Mouse (Mus musculus) liver, postnatal 0 days (tissue): ENCODE results near the gene Slc23a2. TPM values are rescaled to one million over a fixed set of nuclear protein-coding genes. Genes with fewer than 3 reads are reported as not detected.

Experiments used
- ATAC-seq: fragments of 200-750 bp; cut with Nextera tagmentation; 2 replicates; pipeline ENCODE4 v1.8.0; 2017; ENCODE audit warnings: mild to moderate bottlenecking, moderate library complexity
- DNase-seq: peaks from one replicate; pipeline ENCODE4 v3.0.0-alpha.2; 2016
- H3K27ac ChIP-seq: fragments of 300-500 bp; sonication (generic); 2 replicates; pipeline ENCODE4 v1.5.1; 2014; ENCODE audit warnings: antibody characterized with exemption, moderate library complexity, mild to moderate bottlenecking, low read depth
- H3K27me3 ChIP-seq: fragments of 300-500 bp; sonication (generic); 2 replicates; pipeline ENCODE4 v1.6.1; 2014; ENCODE audit warnings: low read length, control low read depth, mixed read lengths; ENCODE audit not compliant: insufficient read depth
- H3K36me3 ChIP-seq: fragments of 300-500 bp; sonication (generic); replicated peaks from 2 replicates; pipeline ENCODE4 v1.6.1; 2014; ENCODE audit warnings: mild to moderate bottlenecking, control low read depth, low read length, moderate library complexity, mixed read lengths; ENCODE audit not compliant: insufficient read depth
- H3K4me1 ChIP-seq: fragments of 300-500 bp; sonication (generic); 2 replicates; pipeline ENCODE4 v1.6.1; 2014; ENCODE audit warnings: antibody characterized with exemption, mild to moderate bottlenecking, control low read depth; ENCODE audit not compliant: insufficient read depth
- H3K4me2 ChIP-seq: fragments of 300-500 bp; sonication (generic); 2 replicates; pipeline ENCODE4 v1.6.1; 2014; ENCODE audit warnings: low read depth, mild to moderate bottlenecking, low read length, moderate library complexity, mixed read lengths
- H3K4me3 ChIP-seq: fragments of 300-500 bp; sonication (generic); 2 replicates; pipeline ENCODE4 v1.5.1; 2014; ENCODE audit warnings: low read depth, low read length
- H3K9ac ChIP-seq: fragments of 300-500 bp; sonication (generic); replicated peaks from 2 replicates; pipeline ENCODE4 v1.6.1; 2014; ENCODE audit warnings: mild to moderate bottlenecking, moderate library complexity
- H3K9me3 ChIP-seq: fragments of 300-500 bp; sonication (generic); 2 replicates; pipeline ENCODE4 v1.6.1; 2016; ENCODE audit warnings: mild to moderate bottlenecking, control low read depth, low read length, mixed read lengths
- CTCF ChIP-seq: sonication (generic); IDR thresholded peaks from 2 replicates; pipeline ENCODE4 v1.5.1; 2016; ENCODE audit warnings: antibody characterized with exemption, low read depth
- EP300 ChIP-seq: IDR thresholded peaks from 2 replicates; pipeline ENCODE4 v1.6.1; 2016; ENCODE audit warnings: antibody characterized with exemption, low read depth, mild to moderate bottlenecking
- WGBS: fragments of 180-500 bp; shearing (Covaris S2); extraction: QIAGEN DNeasy Blood & Tissue Kit; methylation state at CpG from one replicate; pipeline ENCODE4 v1.1.7; 2014; ENCODE audit not compliant: insufficient replicate concordance; 5-methylcytosine and 5-hydroxymethylcytosine counted together
- polyA plus RNA-seq: library from polyadenylated mRNA; unstranded; fragments of >200 nt; fragmentation: Nextera tagmentation; extraction: Ambion mirVana; gene quantifications from 2 replicates; pipeline ENCODE4 v1.2.1, GENCODE M21; 2015

The Slc23a2 gene
- polyA plus RNA-seq, 1 experiment from 2014 or later: 9.1 TPM

- no peak for DNase-seq
- TF ChIP-seq CTCF: no peak
- no peak for TF ChIP-seq EP300
- H3K9ac ChIP-seq: no peak overlapping the region
- 27% methylated on average over 6 of the region's 6 CpGs for WGBS
- 0 out of 2 replicates have a peak, but pooled peaks cover 2% of the 10 kb centered on the region for H3K27me3 ChIP-seq
- ATAC-seq: no peak
- no peak overlapping the region for H3K4me3 ChIP-seq
- H3K4me2 ChIP-seq: no peak overlapping the region
- H3K27ac ChIP-seq: no peak overlapping the region
- H3K36me3 ChIP-seq: no peaks in the 10 kb centered on the region
- no peaks in the 10 kb centered on the region for H3K9me3 ChIP-seq
- no peaks in the 10 kb centered on the region for H3K4me1 ChIP-seq
Observed at GRCm38 (mm10) chr2:132151592-132151991, 6.7 kb upstream of the Slc23a2 start.

GRCm38 (mm10) chr2:132150926-132151325, 6.0 kb upstream of the Slc23a2 start:
- Histone ChIP-seq H3K4me3 (no peak overlapping the region), H3K4me2 (no peak overlapping the region), H3K9me3 (no peaks in the 10 kb centered on the region), H3K27ac (no peak overlapping the region), H3K27me3 (peaks cover 8% of the 10 kb centered on the region), H3K4me1 (no peaks in the 10 kb centered on the region), H3K9ac (no peak overlapping the region), H3K36me3 (no peaks in the 10 kb centered on the region)
- TF ChIP-seq CTCF: no peak
- no peak for TF ChIP-seq EP300
- no peak for ATAC-seq
- DNase-seq: no peak
- 33% methylated on average over 1 of the region's 1 CpGs for WGBS

DNA sequence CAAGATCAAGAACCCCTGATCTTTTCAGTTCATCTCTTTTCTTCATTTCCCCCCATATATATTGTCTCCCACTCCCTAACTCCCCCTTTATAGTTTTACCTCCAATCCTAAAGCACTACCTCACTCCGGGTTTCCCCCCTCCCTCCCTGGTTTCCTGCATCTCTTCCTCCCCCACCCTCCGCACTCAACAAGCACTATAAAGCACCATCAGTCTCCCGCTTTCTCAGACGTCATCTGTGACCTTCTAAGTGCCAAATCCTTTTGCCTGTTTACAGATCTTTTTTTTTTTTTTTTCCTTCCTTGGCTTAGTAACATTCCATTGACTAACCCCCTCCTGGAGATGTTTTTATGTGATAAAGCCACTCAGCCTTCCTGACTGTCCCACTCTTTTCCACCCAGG, 1.6 kb upstream of the Slc23a2 start:
- Histone ChIP-seq H3K9me3 (no peaks in the 10 kb centered on the region), H3K27me3 (peaks cover 22% of the 10 kb centered on the region), H3K4me1 (peaks cover 9% of the 10 kb centered on the region; the same call in 1 of the 2 replicates), H3K4me2 (no peak overlapping the region), H3K9ac (no peak overlapping the region), H3K27ac (no peak overlapping the region), H3K4me3 (no peak overlapping the region), H3K36me3 (no peaks in the 10 kb centered on the region)
- WGBS: 41% methylated on average over 4 of the region's 4 CpGs
- no peak for ATAC-seq
- TF ChIP-seq EP300 (no peak), CTCF (no peak)
- no peak for DNase-seq

DNA sequence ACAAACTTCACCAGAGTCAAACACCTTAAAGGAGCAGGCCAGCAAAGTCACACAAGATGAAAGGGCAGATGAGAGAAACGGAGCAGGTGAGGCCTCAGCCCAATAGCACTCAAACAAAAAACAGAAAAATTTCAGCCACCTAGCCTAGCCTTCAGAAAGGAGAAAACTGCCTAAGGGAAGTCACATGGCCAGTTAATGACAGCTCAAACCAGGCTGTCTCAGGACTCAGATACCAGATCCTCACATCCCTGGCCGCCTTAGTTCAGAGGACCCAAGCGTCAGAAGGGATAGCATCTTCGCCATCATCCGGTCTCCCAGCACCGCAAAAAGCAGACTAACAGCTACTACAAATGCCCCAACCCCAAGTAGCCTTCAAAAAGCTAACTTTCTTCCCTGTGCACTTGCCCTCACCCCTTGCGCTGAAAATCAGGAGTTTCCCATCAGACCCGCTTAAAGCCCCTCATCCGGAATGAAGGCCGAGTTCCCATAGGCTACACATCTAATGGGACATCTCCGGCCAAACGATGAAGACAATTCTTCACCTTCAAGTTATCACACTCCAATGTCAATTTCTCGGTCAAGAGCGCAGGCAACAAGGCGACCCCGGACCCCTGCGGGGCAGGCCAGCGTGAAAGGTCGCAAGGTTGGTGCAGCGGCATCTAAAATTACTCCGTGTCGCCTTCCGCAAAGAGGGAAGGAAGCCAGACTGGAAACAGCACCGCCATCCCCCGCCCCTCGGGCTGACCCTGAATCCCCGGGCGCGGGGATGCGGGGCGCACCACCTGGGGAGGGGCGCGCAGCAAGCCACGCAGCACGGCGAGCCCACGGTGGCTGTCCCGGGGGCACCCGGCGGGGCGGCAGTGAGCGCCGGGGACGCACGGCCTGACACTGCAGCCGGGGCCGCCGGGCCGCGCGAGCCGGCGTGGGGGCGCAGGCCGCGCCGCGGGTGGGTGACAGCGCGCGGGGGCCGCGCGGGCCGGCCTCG, 673 bp downstream of the Slc23a2 start:
- Histone ChIP-seq H3K4me2 (peak overlapping the region; percentile 94), H3K4me1 (peaks cover 9% of the 10 kb centered on the region; the same call in 1 of the 2 replicates), H3K4me3 (peak overlapping the region; percentile 73), H3K27me3 (peaks cover 22% of the 10 kb centered on the region), H3K36me3 (no peaks in the 10 kb centered on the region), H3K9me3 (no peaks in the 10 kb centered on the region), H3K27ac (0 out of 2 replicates have a peak overlapping the region, but pooled peaks have one; percentile 11), H3K9ac (peak overlapping the region; percentile 72)
- ATAC-seq (no peak; the same call in 1 of the 2 replicates), DNase-seq (peak; percentile 21)
- no peak for TF ChIP-seq CTCF
- TF ChIP-seq EP300: no peak
- 12% methylated on average over 34 of the region's 66 CpGs for WGBS

DNA sequence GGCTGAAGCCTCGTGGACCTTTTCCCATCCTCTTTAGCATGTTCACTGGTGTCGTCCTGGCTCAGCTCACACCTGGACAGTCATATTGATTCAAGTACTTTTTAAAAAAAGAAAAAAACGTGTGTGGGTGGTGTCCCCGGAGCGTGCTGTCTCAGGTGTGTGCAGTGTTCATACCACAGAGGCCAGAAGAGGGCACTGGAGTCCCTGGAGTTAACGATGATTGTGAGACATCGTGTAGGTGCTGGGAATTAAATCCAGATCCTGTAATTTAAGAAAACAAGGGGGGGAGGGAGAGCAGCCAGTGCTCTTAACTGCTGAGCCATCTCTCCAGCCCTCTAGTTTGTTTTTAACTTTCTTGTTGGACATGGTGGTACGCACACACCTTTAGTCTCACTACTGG, 2.3 kb downstream of the Slc23a2 start:
- 79% methylated on average over 8 of the region's 8 CpGs for WGBS
- Histone ChIP-seq H3K27me3 (peaks cover 22% of the 10 kb centered on the region), H3K4me1 (peaks cover 9% of the 10 kb centered on the region; the same call in 1 of the 2 replicates), H3K9ac (no peak overlapping the region), H3K9me3 (no peaks in the 10 kb centered on the region), H3K4me3 (no peak overlapping the region), H3K36me3 (no peaks in the 10 kb centered on the region), H3K4me2 (no peak overlapping the region), H3K27ac (no peak overlapping the region)
- TF ChIP-seq CTCF: 0 out of 2 replicates have a peak, but pooled peaks have one; percentile 10
- no peak for TF ChIP-seq EP300
- no peak for DNase-seq
- no peak for ATAC-seq

- Histone ChIP-seq H3K4me3 (no peak overlapping the region), H3K9me3 (no peaks in the 10 kb centered on the region), H3K27me3 (peaks cover 10% of the 10 kb centered on the region), H3K4me2 (no peak overlapping the region), H3K4me1 (peaks cover 9% of the 10 kb centered on the region; the same call in 1 of the 2 replicates), H3K27ac (no peak overlapping the region), H3K36me3 (no peaks in the 10 kb centered on the region), H3K9ac (no peak overlapping the region)
- DNase-seq (no peak), ATAC-seq (no peak)
- 69% methylated on average over 10 of the region's 10 CpGs for WGBS
- no peak for TF ChIP-seq EP300
- TF ChIP-seq CTCF: no peak
Observed at GRCm38 (mm10) chr2:132140536-132140935, 4.4 kb downstream of the Slc23a2 start.
